Comparison of ENCODE assay signal across 8 mouse cellular contexts in the genomic region with DNA sequence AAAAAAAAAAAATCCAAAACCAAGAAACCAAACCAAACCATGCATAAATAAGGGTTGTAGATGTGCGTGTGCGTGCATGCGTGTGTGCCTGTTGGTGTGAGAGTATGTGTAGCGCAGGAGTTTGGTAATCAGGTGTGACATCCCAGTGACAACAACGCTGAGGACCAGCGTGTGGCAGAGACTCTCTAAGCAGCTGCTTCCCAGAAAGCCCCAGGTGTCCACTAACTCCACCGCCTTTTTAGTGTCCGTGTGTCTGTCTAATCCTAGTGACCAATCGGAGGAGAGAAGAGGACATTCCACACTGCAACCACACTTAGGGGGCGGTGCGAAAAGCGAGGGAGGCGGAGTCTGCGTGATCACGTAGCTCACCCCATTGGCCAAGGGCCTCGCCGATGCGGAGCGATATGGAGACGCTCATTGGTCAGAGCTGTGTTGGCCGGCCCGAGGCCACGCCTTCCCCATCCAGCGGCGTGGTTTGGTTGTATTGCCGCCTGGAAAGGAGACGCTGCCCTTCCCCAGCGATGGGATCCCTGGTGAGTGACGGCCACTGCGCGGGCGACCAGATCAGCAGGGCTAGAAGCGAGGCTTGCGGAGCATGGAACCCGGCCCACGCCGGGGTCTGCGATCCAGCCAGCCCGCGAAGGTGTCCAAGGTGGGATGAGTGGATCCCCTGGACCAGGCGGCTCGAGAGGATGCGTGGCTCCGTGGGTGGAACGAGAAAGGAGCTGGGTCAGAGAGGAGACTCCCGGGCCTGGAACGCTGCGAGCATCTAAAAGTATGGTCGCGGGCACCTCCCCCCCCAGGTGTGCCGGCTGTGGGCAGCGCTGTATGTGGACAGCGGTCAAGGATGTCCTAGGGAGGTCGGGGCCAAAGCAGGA. TPM values are rescaled to one million over a fixed set of nuclear protein-coding genes. Genes with fewer than 3 reads are reported as not detected.
A peak's percentile ranks its signal among the peaks of the same experiment; 100 is the strongest.
DNase-seq lines count a peak whose midpoint lies in the region; ATAC-seq lines count a peak whose summit lies in the region.

TSS of gene Miga2 (plus strand) at position 461 of the 878 bp plus-strand sequence.

- DNase-seq in B cell, adult 2 months = peak; percentile 97 to 98
- peak; percentile 100 for DNase-seq in brain, adult 2 months (ENCODE audit: low read depth, low spot score)
- DNase-seq in heart, embryonic 10.5 days (ENCODE audit: low spot score) = peak; percentile 100
- DNase-seq in liver = peak; percentile 100
- peak; percentile 97 to 98 for DNase-seq in spleen, postnatal 4 days (ENCODE audit: low spot score in 2 of 2)

- peak within 1 kb of the TSS; percentile 93 for H3K27ac ChIP-seq in heart, embryonic 10.5 days
- H3K27ac ChIP-seq in kidney, embryonic 15.5 days = peak within 1 kb of the TSS; percentile 78

- H3K9me3 ChIP-seq in heart, embryonic 10.5 days = no peaks in the 10 kb centered on the region
- H3K9me3 ChIP-seq in kidney, embryonic 15.5 days (replicated peaks) = no peaks in the 10 kb centered on the region

- H3K9ac ChIP-seq in kidney, embryonic 15.5 days = peak within 1 kb of the TSS; percentile 73

- H3K27me3 ChIP-seq in heart, embryonic 10.5 days (ENCODE audit: insufficient read depth, poor library complexity, severe bottlenecking) = no peaks in the 10 kb centered on the region
- H3K27me3 ChIP-seq in kidney, embryonic 15.5 days = no peaks in the 10 kb centered on the region

- peak; percentile 92 for ATAC-seq in erythroblast, adult 5-6 weeks (replicated peaks; ENCODE audit: low FRiP score, poor library complexity, severe bottlenecking)
- peak; percentile 99 for ATAC-seq in kidney, embryonic 15.5 days (replicated peaks; ENCODE audit: low FRiP score)
- peak; percentile 99 for ATAC-seq in monocyte, adult 5-6 weeks (replicated peaks; ENCODE audit: insufficient number of reproducible peaks, low FRiP score, low TSS enrichment, poor library complexity, severe bottlenecking)

- H3K36me3 ChIP-seq in heart, embryonic 10.5 days = peaks cover 29% of the 10 kb centered on the region
- peaks cover 21% of the 10 kb centered on the region for H3K36me3 ChIP-seq in kidney, embryonic 15.5 days

- peak within 1 kb of the TSS; percentile 82 for H3K4me2 ChIP-seq in kidney, embryonic 15.5 days

- WGBS in heart, embryonic 10.5 days = under 1% methylated on average over 54 of the region's 54 CpGs
- under 1% methylated on average over 54 of the region's 54 CpGs for WGBS in kidney, embryonic 15.5 days

- H3K4me3 ChIP-seq in heart, embryonic 10.5 days = peak within 1 kb of the TSS; percentile 89
- H3K4me3 ChIP-seq in kidney, embryonic 15.5 days (replicated peaks) = peak within 1 kb of the TSS; percentile 61

- peaks cover 21% of the 10 kb centered on the region for H3K4me1 ChIP-seq in heart, embryonic 10.5 days
- peaks cover 22% of the 10 kb centered on the region for H3K4me1 ChIP-seq in kidney, embryonic 15.5 days

RNA-seq across cellular contexts. Expression of gene Miga2, which starts in this region (rescaled TPM):
- 0.84 and 1.5 TPM in 2 replicates for total RNA-seq in erythroblast, adult 5-6 weeks (2015; ENCODE audit: low replicate concordance)
- 4.7 and 5.8 TPM in 2 replicates for total RNA-seq in erythroblast, adult 5-6 weeks (2017; ENCODE audit: low replicate concordance)
- polyA plus RNA-seq in heart, embryonic 10.5 days (2016; fragmentation: Nextera tagmentation; extraction: Ambion mirVana) = 28.2 and 35.1 TPM in 2 replicates
- 26.4 and 28.8 TPM in 2 replicates for polyA plus RNA-seq in kidney, embryonic 15.5 days (2015; fragmentation: Nextera tagmentation; extraction: Ambion mirVana)
- total RNA-seq in monocyte, adult 5-6 weeks (2017) = 6.9 to 14.1 TPM in 2 of 3 replicates, not detected in the other

Comparison
In these comparisons a context has a peak if more than half of its experiments do, and no peak if none do; other contexts are left out.
1. Peak in every context shown above with its lines: DNase-seq, ATAC-seq, H3K4me3 ChIP-seq and H3K27ac ChIP-seq.